Mouse (Mus musculus) bone marrow, adult 2 months (tissue): Measurements from ENCODE around the gene Parp3.

Experiments
- CTCF ChIP-seq: fragments of 200-500 bp; IDR thresholded peaks from 2 replicates; pipeline ENCODE4 v1.5.1; 2011; ENCODE audit warnings: low read length, control low read depth; ENCODE audit not compliant: control insufficient read depth, insufficient read depth
- POLR2A ChIP-seq: fragments of 200-500 bp; IDR thresholded peaks from 2 replicates; pipeline ENCODE4 v1.6.1; 2011; ENCODE audit warnings: low read depth, mild to moderate bottlenecking, control low read depth, low read length, borderline replicate concordance; ENCODE audit not compliant: control insufficient read depth

GRCm38 (mm10) chr9:106513566-106513965, 36.8 kb upstream of the Parp3 start:
- no peak for TF ChIP-seq CTCF
- no peak for TF ChIP-seq POLR2A
